Mouse (Mus musculus) MN1 (cell line): ENCODE data around the gene Ptpn22.
A peak's percentile ranks its signal among the peaks of the same experiment; 100 is the strongest.
"Not testable (repeated sequence)": the region's sequence is repeated elsewhere in the genome, so short reads cannot be mapped to it uniquely, and the experiment has no call there.

ENCODE experiments used
- DNase-seq: peaks from one replicate; pipeline ENCODE4 v3.0.0-alpha.2; 2016; ENCODE audit warnings: low spot score

The Ptpn22 gene

DNA sequence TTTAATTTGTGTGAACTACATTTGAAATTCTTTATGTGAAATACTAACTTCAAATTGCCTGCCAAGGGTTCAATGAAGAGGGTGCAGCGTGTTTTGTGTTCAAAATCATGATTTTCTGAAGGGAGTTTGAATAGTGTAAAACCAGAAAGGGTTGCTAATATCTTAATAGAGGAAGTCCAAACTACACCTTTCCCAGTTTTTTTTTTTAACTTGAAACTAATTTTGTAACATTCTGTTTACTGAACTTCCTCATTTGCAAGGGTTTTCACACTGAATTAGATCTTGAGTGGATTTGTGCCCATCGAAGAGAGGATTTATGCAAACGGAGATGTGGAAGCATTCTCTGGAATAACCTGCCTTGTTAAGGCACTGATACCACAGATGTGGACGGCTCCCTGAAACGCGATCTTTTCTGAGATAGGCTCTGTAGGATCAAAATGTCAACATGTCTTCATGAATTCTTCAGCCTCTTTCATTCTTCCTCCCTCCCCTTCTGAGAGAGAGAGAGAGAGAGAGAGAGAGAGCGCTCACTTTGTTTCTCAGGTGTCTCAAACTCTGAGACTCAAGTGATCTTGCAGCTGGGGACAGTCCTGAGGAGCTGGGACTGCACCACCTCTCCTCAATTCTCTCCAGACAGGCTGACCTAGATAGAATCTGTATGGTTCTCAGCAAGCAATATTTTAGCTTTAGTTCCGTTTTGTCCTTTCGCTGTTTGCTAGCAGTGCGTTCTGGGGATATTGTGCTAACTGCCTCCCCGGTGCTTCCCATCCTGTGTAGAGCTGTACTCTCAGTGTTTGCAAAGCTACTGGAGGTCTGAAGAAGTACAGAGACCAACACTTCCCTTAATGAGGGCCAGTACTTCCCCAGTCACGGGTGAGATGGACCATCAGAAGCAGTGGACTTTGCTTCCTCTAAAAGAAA, at the start of gene Ptpn22:
TSS of gene Ptpn22 (plus strand) at position 915 of the 921 bp plus-strand sequence.
- no peak for DNase-seq

GRCm38 (mm10) chr3:103809799-103810150, 49.8 kb upstream of the Ptpn22 start:
- no peak for DNase-seq

DNA sequence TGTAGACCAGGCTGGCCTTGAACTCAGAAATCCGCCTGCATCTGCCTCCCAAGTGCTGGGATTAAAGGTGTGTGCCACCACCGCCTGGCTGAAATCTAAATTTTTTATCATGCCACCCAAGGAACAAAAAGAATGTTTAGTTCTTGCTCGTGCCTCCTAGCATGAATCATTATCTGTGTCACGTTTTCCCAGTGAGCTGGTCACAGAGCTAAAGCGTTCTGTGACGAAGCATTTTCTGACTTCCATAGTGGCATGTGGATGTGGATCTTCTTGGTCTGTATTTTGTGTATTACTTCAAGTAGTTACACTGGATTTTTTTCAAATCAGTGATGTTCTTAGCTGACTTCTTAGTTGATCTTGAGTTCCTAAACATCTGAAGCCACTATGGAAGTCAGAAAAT, 48.6 kb upstream of the Ptpn22 start:
- DNase-seq = no peak

DNA sequence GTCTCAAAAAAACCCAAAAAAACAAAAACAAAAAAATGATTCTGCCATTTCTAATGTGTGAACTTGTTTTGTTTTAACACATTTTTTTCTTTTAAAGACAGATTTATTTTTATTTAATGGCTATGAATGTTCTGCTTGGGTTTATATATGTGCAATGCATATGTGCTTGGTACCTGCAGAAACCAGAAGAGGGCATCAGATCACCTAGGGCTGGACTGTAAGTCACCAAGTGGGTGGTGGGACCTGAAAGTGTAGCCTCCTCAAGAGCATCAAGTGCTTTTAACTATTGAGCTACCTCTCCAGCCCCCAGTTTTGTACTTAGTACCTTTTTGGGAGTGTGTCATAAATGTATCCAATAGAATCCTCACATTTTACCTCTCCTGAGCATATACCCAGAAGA, 32.0 kb upstream of the Ptpn22 start:
- DNase-seq = no peak

- DNase-seq = no peak
These were observed 30.6 kb upstream of the Ptpn22 start for GRCm38 (mm10) chr3:103829036-103829435.

DNA sequence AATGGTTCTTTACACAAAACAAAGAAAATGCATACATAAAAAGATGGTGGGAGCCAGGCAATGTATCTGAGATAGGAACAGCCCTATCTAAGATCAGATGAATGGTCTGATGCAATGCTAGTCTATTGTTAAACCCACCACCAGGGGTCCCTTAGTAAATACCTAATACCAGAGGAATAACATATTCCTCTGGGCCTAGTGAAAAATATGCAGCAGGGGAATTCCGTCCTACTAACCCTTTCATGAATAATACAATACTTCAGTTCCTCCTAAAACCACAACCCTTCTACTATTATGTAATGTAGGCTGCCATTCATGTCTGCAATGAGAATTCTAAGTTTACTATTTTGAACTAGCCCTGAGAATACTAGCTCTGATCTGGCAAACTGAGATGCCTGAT, 28.9 kb upstream of the Ptpn22 start:
- DNase-seq = not testable (repeated sequence)

DNA sequence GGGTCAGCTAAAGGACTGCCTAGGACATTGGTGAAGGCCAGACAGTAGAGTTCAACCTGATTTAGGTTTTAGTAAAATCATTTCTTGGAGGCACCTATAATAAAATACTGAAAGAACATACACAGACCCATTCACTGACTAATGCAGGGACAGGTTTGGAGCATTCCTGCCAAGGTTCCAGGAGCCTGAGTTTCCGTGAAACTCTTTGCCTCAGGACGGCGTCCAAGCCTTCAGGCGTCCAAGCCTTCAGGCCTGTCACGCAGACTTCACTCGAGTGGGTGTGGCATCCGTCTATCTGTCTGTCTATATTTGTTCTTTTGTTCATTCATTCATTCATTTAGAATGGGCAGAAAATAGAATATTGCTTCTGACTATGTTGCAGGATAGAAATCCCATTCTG, 28.4 kb upstream of the Ptpn22 start:
- DNase-seq = no peak

- no peak for DNase-seq
These were observed 27.2 kb upstream of the Ptpn22 start, which contains the start of gene Bcl2l15 for GRCm38 (mm10) chr3:103832426-103832825. TSS of gene Bcl2l15 (plus strand) at chr3:103832601.

- no peak for DNase-seq
These were observed 25.6 kb upstream of the Ptpn22 start for GRCm38 (mm10) chr3:103834001-103834400.

DNA sequence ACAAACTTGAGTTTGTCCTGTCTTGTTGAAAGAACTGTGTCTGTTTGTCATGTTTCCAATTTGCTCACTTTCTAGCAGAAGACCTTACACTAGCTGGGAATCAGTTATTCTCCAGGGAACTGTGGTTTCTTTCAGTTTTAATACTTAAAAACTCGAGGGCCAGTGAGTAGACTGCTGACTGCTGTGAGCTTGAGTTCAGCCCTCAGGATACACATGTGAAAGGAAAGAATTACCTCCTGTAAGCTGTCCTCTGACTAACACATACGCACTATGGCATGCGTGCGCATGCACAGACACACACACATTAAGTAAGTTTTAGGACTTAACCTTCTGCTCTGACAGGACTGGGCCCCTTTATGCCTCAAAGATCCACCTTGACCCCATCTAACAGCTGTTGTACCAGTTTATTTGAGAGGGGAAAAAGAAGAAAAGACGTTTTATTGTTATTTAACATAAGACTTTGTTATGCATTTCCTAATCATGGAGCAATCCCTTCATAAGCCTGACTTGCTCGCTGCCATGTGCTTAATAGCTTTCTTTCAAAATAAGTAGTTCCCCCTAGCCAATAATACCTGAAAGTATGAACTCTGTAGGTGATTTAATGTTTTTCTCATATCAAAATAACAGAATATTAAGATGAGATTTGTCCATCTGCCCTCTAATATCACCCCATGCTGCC, 24.2 kb upstream of the Ptpn22 start:
- no peak for DNase-seq

DNA sequence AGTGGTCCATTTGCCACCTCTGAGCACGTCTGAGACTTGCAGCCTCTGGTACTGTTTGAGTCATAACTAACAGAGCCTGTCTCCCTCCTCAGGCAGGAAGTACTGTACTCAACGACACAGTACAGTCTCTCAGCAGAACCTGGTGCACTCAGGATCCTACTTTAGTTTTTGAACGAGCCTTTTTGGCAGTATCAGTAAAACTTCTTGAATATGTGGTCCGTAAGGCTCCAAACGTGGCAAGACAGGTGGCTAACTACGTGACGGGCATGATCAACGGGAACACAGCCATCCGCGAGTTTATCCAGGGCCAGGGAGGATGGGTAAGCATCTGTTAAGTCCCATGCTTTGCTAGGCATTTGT, 23.7 kb upstream of the Ptpn22 start:
- DNase-seq = no peak

DNA sequence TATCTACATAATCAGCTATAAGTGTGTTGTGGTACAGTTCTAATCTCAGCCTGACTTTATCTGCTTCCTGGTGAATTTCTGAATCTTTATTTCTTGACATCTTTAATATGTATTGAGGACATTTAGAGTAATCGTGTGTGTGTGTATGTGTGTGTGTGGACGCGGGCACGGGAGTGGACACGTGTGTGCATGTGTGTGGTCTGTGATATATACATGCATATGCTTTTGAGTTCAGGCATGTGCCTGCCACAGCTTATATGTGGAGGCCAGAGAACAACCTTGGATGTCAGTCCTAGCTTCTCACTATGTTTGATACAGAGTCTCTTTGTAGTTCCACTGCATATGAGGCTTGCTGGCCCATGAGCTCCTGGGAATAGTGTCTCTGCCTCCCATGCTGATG, 23.1 kb upstream of the Ptpn22 start:
- DNase-seq = no peak

- DNase-seq = no peak
These were observed 19.9 kb upstream of the Ptpn22 start for GRCm38 (mm10) chr3:103839711-103840110.

- DNase-seq = not testable (repeated sequence)
These were observed 19.4 kb upstream of the Ptpn22 start for GRCm38 (mm10) chr3:103840195-103840594.

- DNase-seq = not testable (repeated sequence)
These were observed 18.6 kb upstream of the Ptpn22 start for GRCm38 (mm10) chr3:103840946-103841345.

GRCm38 (mm10) chr3:103850644-103851363, 8.8 kb upstream of the Ptpn22 start:
- no peak for DNase-seq

DNA sequence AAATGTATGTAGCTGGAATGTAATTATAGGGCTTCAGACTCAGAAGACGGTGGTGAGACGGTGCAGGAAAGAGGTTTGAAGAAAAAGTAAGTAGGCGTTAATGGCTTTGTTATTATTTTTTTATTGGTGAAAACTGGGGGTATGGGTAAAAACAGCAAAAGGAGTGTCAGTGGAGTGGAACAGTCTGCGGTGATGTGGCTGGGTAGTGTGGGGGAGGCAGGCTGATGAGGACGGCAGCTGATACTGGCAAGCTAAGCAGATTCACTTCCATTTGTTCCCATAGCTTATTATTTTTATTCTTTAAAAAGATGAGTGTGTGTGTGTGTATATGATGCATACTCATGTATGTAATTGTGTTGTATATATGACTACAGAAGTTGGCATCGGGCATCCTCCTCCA, 8.1 kb upstream of the Ptpn22 start:
- DNase-seq = no peak

DNA sequence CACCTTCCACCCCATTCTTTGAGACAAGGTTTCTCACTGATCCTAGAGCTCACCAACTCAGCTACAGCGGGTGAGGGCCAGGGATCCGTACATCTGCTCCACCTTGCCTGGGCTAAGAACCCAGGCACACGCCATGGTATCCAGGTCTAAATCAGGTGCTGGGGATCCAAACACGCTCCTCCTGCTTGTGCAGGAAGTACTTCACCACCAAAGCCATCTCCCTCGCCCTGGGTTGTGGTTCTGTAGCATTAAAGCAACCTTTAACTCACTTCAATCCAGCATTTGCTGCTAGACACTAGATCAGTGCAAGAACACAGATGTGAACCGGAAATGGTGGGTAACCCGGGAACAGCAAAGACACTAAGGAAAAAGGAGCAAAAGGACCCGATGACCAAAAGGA, 7.7 kb upstream of the Ptpn22 start:
- DNase-seq = no peak

- no peak for DNase-seq
These were observed 6.9 kb upstream of the Ptpn22 start for GRCm38 (mm10) chr3:103852565-103853299.

DNA sequence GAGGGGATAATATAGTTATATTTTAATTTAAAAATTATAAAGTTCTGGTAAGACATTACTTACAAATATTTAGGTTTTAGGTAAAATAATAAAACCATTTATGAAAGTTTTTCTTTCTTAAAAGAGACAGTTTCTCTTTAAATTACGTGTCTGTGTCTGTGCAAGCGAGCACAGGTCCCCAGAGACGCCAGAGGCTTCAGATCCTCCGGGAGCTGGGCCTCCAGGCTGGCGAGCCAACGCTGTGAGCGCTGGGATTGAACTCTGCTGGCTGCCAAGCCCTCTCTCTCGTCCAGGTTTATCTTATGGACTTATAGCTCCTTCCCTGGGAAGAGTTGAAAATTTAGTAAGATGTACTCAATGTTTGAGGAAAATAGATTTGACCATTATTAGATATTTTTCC, 5.8 kb upstream of the Ptpn22 start:
- peak; percentile 32 for DNase-seq

- no peak for DNase-seq
These were observed 2.4 kb upstream of the Ptpn22 start for GRCm38 (mm10) chr3:103857036-103857805.
